Mouse (Mus musculus) B cell, adult (primary cell): ENCODE results near the gene Vsig10l. TPM values are rescaled to one million over a fixed set of nuclear protein-coding genes. Genes with fewer than 3 reads are reported as not detected.

Experiments used
- total RNA-seq: library from RNA; stranded (reverse); gene quantifications from 4 replicates; pipeline ENCODE4 v1.2.4, GENCODE M21; 2023; ENCODE audit not compliant: inconsistent age

Vsig10l gene
- total RNA-seq, result 2.0 to 3.9 TPM (median 2.3 TPM) in 4 replicates

DNA sequence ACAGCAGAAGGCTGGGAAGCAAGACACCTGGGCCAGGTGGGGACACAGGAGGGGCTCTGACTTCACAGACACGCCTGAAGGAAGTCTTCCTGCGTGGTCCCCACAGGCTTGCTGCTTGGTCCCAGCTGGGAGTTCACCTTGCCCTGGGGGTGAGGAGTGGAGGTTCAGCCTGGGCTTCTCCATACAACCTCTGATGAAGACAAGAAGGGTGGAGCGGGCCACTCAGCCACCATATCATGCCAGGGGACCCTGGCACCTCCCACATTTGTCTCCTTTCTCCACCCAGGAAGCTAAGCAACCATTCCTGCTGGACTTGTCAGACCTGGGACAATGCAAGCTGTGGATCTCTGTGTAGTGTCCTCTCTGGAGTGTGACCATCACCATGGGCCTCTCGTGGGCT lies at the start of gene Vsig10l:
Vsig10l (plus strand) TSS at position 301 of the 400 bp plus-strand sequence.

DNA sequence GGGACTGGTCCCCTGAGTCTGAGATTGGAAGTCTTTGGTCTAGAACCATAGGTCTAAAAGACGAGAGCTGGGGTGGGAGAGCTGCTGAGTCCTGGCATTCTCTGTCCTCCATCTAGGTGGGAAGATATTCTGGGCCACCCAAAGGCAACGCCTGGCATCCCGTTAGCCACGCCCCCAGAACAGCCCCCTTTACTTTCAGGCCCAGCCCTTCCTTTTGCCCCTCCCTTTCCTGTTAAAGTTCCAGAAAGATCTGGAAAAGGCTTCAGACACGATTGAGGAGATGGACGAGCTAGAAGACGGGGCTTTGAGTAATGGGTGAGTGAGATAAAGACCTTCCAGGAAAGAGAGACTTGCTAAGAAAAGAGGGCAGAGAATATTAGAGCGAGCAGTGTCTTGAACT lies 35.5 kb upstream of the Vsig10l start, which contains the start of gene Lim2:
Lim2 (plus strand) TSS at position 265 of the 400 bp plus-strand sequence.

GRCm38 (mm10) chr7:43436341-43437255 lies 26.4 kb upstream of the Vsig10l start, which contains the start of gene Nkg7:
Gene Nkg7 (plus strand): TSS chr7:43437073.

GRCm38 (mm10) chr7:43440482-43440881 lies 22.5 kb upstream of the Vsig10l start, which contains the start of gene Cldnd2:
Gene Cldnd2 (plus strand): TSS chr7:43440782.

GRCm38 (mm10) chr7:43443917-43444293 lies 19.0 kb upstream of the Vsig10l start, which contains the start of the genes Etfb and Gm45233:
Gene Etfb (plus strand): TSS chr7:43444083.
Gene Gm45233 (plus strand): TSS chr7:43444128.

DNA sequence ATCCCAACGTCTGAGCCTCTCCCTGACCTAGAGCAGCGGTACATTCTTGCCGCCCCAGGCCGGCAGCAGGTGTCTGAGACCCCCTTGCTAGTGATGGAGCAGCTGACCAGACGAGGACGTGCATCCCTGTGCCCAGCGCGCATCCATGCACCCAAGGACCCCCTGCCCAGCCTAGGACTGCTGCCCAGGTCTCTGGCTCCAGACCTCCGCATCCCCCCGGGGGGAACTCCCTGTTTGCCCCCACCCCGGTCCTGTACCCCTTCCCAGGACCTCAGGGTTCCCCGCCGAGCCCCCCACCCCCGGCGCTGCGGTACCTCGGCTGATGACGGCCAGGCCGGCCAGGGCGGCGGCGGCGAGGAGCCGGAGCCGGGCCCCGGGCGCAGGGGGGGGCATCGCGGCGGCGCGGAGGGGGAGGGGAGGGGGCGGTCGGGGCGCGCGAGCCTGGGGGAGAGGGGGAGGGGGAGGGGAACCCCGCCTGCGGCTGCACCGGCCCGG lies 26.7 kb downstream of the Vsig10l start, which contains the start of gene Iglon5:
Iglon5 (minus strand) TSS at position 445 of the 495 bp plus-strand sequence.

Other genes with a start within 250 kb of the Vsig10l start
- 23.2 to 26.1 TPM (median 25.5 TPM) in 4 replicates for gene Zfp715, start 149.9 kb upstream of the Vsig10l start, total RNA-seq
- 0.45 to 0.77 TPM (median 0.45 TPM) in 3 of 4 replicates, not detected in the other for gene Siglecf, start 111.8 kb upstream of the Vsig10l start, total RNA-seq
- gene Siglecg, start 54.9 kb upstream of the Vsig10l start, total RNA-seq, result 357 to 404 TPM (median 393 TPM) in 4 replicates
- gene Lim2, start 35.5 kb upstream of the Vsig10l start, total RNA-seq, result not detected in 4 replicates
- 1.9 to 3.8 TPM (median 2.3 TPM) in 4 replicates for gene Nkg7, start 26.1 kb upstream of the Vsig10l start, total RNA-seq
- not detected in 4 replicates for gene Cldnd2, start 22.4 kb upstream of the Vsig10l start, total RNA-seq
- gene Etfb, start 19.1 kb upstream of the Vsig10l start, total RNA-seq, result 36.1 to 51.0 TPM (median 48.9 TPM) in 4 replicates
- not detected in 4 replicates for gene Gm45233, start 19.0 kb upstream of the Vsig10l start, total RNA-seq
- not detected in 4 replicates for gene Iglon5, start 26.9 kb downstream of the Vsig10l start, total RNA-seq
- gene 4931406B18Rik, start 42.8 kb downstream of the Vsig10l start, total RNA-seq, result not detected in 4 replicates
- 1.7 to 3.5 TPM (median 2.3 TPM) in 4 replicates for gene Cd33, start 81.3 kb downstream of the Vsig10l start, total RNA-seq
- gene Zfp658, start 99.1 kb downstream of the Vsig10l start, total RNA-seq, result 1.9 to 2.5 TPM (median 2.5 TPM) in 4 replicates
- 8.9 to 14.1 TPM (median 10.7 TPM) in 4 replicates for gene Zfp719, start 116.5 kb downstream of the Vsig10l start, total RNA-seq
- not detected in 4 replicates for gene Zfp819, start 144.0 kb downstream of the Vsig10l start, total RNA-seq
- not detected in 4 replicates for gene Ceacam18, start 171.6 kb downstream of the Vsig10l start, total RNA-seq
- 1.7 to 2.6 TPM (median 2.1 TPM) in 4 replicates for gene Siglece, start 197.0 kb downstream of the Vsig10l start, total RNA-seq
- 5.3 to 7.2 TPM (median 6.0 TPM) in 4 replicates for gene Ctu1, start 208.9 kb downstream of the Vsig10l start, total RNA-seq
- not detected in 4 replicates for gene Klk14, start 227.3 kb downstream of the Vsig10l start, total RNA-seq
- gene Klk13, start 249.4 kb downstream of the Vsig10l start, total RNA-seq, result not detected in 4 replicates